Mouse (Mus musculus): ENCODE data around the gene Brix1. TPM values are rescaled to one million over a fixed set of nuclear protein-coding genes. Genes with fewer than 3 reads are reported as not detected.
A peak's percentile ranks its signal among the peaks of the same experiment; 100 is the strongest.
"Not testable (repeated sequence)": the region's sequence is repeated elsewhere in the genome, so short reads cannot be mapped to it uniquely, and the experiment has no call there.

The Brix1 gene
- total and polyA plus RNA-seq, 3 experiments, result 25.3 to 354 (median 93.4) TPM

- Histone ChIP-seq H3K79me2 (replicated peaks; ENCODE audit: control insufficient read depth, extremely low read depth, insufficient read depth, poor library complexity, severe bottlenecking) (no peaks in the 10 kb centered on the region), H3K4me2 (ENCODE audit: insufficient read depth, low read depth, poor library complexity, severe bottlenecking) (no peak overlapping the region), H3K27ac (ENCODE audit: insufficient read depth, low read depth) (no peak overlapping the region), H3K9ac (ENCODE audit: insufficient read depth, low read depth) (no peak overlapping the region), H3K27me3 (replicated peaks) (no peaks in the 10 kb centered on the region), H3K9me3 (replicated peaks; ENCODE audit: low read length) (no peaks in the 10 kb centered on the region), H3K4me1 (ENCODE audit: control insufficient read depth in 1 of 2, insufficient read depth in 2 of 2) (peaks cover 14 to 40% of the 10 kb centered on the region in 2 experiments; a peak in 3 of 4 replicates), H3K36me3 (replicated peaks in 1 of 2; ENCODE audit: control insufficient read depth in 1 of 2, insufficient read depth in 1 of 2, low read length in 1 of 2) (no peaks in the 10 kb centered on the region), H3K4me3 (replicated peaks in 1 of 3; ENCODE audit: low read depth in 2 of 3, low read length in 2 of 3, poor library complexity in 1 of 3) (no peak overlapping the region)
- in situ Hi-C loops (cut with MboI; ENCODE audit: low pct_ligation_motif_present, low pct_unique_long_range_greater_than_20kb, low sequenced_read_pairs), result no loop called here
- DNase-seq (ENCODE audit: extremely low read depth), result peak; percentile 47
- TF ChIP-seq SMC3 (IDR thresholded peaks at IDR 0.05; ENCODE audit: low read depth, low read length), result peak; percentile 56
- TF ChIP-seq RAD21 (IDR thresholded peaks at IDR 0.05; ENCODE audit: low read depth, low read length), result peak; percentile 68
- TF ChIP-seq CTCF (conservative IDR thresholded peaks at IDR 0.05 in 1 of 2, IDR thresholded peaks at IDR 0.05 in 1 of 2; ENCODE audit: low read depth in 2 of 2, low read length in 2 of 2), result peak in 1 of 2 experiments; percentile 66; a peak in 2 of 4 replicates
- TF ChIP-seq EP300 (IDR thresholded peaks at IDR 0.05; ENCODE audit: low read length), result no peak
- dilution Hi-C loops (cut with MboI; ENCODE audit: extremely low pct_ligation_motif_present, extremely low pct_unique_long_range_greater_than_20kb, low sequenced_read_pairs), result no loop called here
Measured at GRCm38 (mm10) chr15:10534591-10534990, 48.8 kb upstream of the Brix1 start.

GRCm38 (mm10) chr15:10533361-10533760 is 47.6 kb upstream of the Brix1 start:
- DNase-seq (ENCODE audit: extremely low read depth); H3K9me3 ChIP-seq (replicated peaks; ENCODE audit: low read length); H3K79me2 ChIP-seq (replicated peaks; ENCODE audit: control insufficient read depth, extremely low read depth, insufficient read depth, poor library complexity, severe bottlenecking); H3K27me3 ChIP-seq (replicated peaks); H3K4me2 ChIP-seq (ENCODE audit: insufficient read depth, low read depth, poor library complexity, severe bottlenecking); H3K4me3 ChIP-seq (replicated peaks in 1 of 3; ENCODE audit: low read depth in 2 of 3, low read length in 2 of 3, poor library complexity in 1 of 3); H3K36me3 ChIP-seq (replicated peaks in 1 of 2; ENCODE audit: control insufficient read depth in 1 of 2, insufficient read depth in 1 of 2, low read length in 1 of 2); H3K27ac ChIP-seq (ENCODE audit: insufficient read depth, low read depth); dilution Hi-C loops (cut with MboI; ENCODE audit: extremely low pct_ligation_motif_present, extremely low pct_unique_long_range_greater_than_20kb, low sequenced_read_pairs); in situ Hi-C loops (cut with MboI; ENCODE audit: low pct_ligation_motif_present, low pct_unique_long_range_greater_than_20kb, low sequenced_read_pairs); H3K9ac ChIP-seq (ENCODE audit: insufficient read depth, low read depth): not testable (repeated sequence)
- peaks cover 9 to 28% of the 10 kb centered on the region in 2 experiments; a peak in 3 of 4 replicates for H3K4me1 ChIP-seq (ENCODE audit: control insufficient read depth in 1 of 2, insufficient read depth in 2 of 2)

GRCm38 (mm10) chr15:10531352-10531751 is 45.6 kb upstream of the Brix1 start:
- no peak overlapping the region for H3K4me3 ChIP-seq (replicated peaks in 1 of 3; ENCODE audit: low read depth in 2 of 3, low read length in 2 of 3, poor library complexity in 1 of 3)
- H3K9ac ChIP-seq (ENCODE audit: insufficient read depth, low read depth), result no peak overlapping the region
- H3K9me3 ChIP-seq (replicated peaks; ENCODE audit: low read length), result no peaks in the 10 kb centered on the region
- peaks cover 3 to 14% of the 10 kb centered on the region in 2 experiments; a peak in 3 of 4 replicates for H3K4me1 ChIP-seq (ENCODE audit: control insufficient read depth in 1 of 2, insufficient read depth in 2 of 2)
- in situ Hi-C loops (cut with MboI; ENCODE audit: low pct_ligation_motif_present, low pct_unique_long_range_greater_than_20kb, low sequenced_read_pairs), result no loop called here
- H3K4me2 ChIP-seq (ENCODE audit: insufficient read depth, low read depth, poor library complexity, severe bottlenecking), result no peak overlapping the region
- no peak overlapping the region for H3K27ac ChIP-seq (ENCODE audit: insufficient read depth, low read depth)
- H3K36me3 ChIP-seq (replicated peaks in 1 of 2; ENCODE audit: control insufficient read depth in 1 of 2, insufficient read depth in 1 of 2, low read length in 1 of 2), result no peaks in the 10 kb centered on the region
- no peak for TF ChIP-seq MXI1 (IDR thresholded peaks at IDR 0.05; ENCODE audit: low read depth, low read length)
- TF ChIP-seq IRF4 (IDR thresholded peaks at IDR 0.05; ENCODE audit: low read depth, low read length), result no peak
- TF ChIP-seq ZC3H11A (IDR thresholded peaks at IDR 0.05; ENCODE audit: low read depth, low read length), result no peak
- no peak for TF ChIP-seq KAT2A (IDR thresholded peaks at IDR 0.05; ENCODE audit: insufficient replicate concordance, low read length)
- no peak for TF ChIP-seq RAD21 (IDR thresholded peaks at IDR 0.05; ENCODE audit: low read depth, low read length)
- no peak for TF ChIP-seq CTCF (conservative IDR thresholded peaks at IDR 0.05 in 1 of 2, IDR thresholded peaks at IDR 0.05 in 1 of 2; ENCODE audit: low read depth in 2 of 2, low read length in 2 of 2)
- no peak for TF ChIP-seq BHLHE40 (IDR thresholded peaks at IDR 0.05; ENCODE audit: low read depth, low read length)
- no peak for TF ChIP-seq CHD1 (IDR thresholded peaks at IDR 0.05; ENCODE audit: low read depth, low read length)
- no peak for TF ChIP-seq SIN3A (IDR thresholded peaks at IDR 0.05; ENCODE audit: low read length)
- TF ChIP-seq GABPA (IDR thresholded peaks at IDR 0.05; ENCODE audit: insufficient replicate concordance, low read depth, low read length), result no peak
- no peak for TF ChIP-seq USF2 (conservative IDR thresholded peaks at IDR 0.05; ENCODE audit: low read depth, low read length)
- TF ChIP-seq MYC (IDR thresholded peaks at IDR 0.05; ENCODE audit: low read depth, low read length), result no peak
- no peak for TF ChIP-seq ZMIZ1 (IDR thresholded peaks at IDR 0.05; ENCODE audit: low read depth, low read length)
- DNase-seq (ENCODE audit: extremely low read depth), result no peak
- H3K27me3 ChIP-seq (replicated peaks), result no peaks in the 10 kb centered on the region
- dilution Hi-C loops (cut with MboI; ENCODE audit: extremely low pct_ligation_motif_present, extremely low pct_unique_long_range_greater_than_20kb, low sequenced_read_pairs), result no loop called here
- no peaks in the 10 kb centered on the region for H3K79me2 ChIP-seq (replicated peaks; ENCODE audit: control insufficient read depth, extremely low read depth, insufficient read depth, poor library complexity, severe bottlenecking)
